Mouse (Mus musculus): ENCODE measurements at regions not wholly inside any gene's neighbourhood (a gene's known extent, or its start where the extent isn't known, plus 50 kb on each side); places are given as distances from the start of the nearest gene placed in this dataset.
"Not testable (repeated sequence)": the region's sequence is repeated elsewhere in the genome, so short reads cannot be mapped to it uniquely, and the experiment has no call there.

- DNase-seq, result no peak
Observed at GRCm38 (mm10) chr13:70012123-70012522, 209.9 kb downstream of the Med10 start.

- DNase-seq, result no peak
Observed at GRCm38 (mm10) chr13:70015183-70015582, 213.0 kb downstream of the Med10 start.

- no peak for DNase-seq
Observed at GRCm38 (mm10) chr13:70017535-70017934, 215.3 kb downstream of the Med10 start.

- no peak for DNase-seq
Observed at GRCm38 (mm10) chr13:70019999-70020838, 218.0 kb downstream of the Med10 start.

GRCm38 (mm10) chr13:70033249-70033648 is 231.1 kb downstream of the Med10 start:
- no peak for DNase-seq

GRCm38 (mm10) chr13:70033763-70034162 is 231.6 kb downstream of the Med10 start:
- no peak for DNase-seq

- DNase-seq, result no peak
Observed at GRCm38 (mm10) chr13:70037985-70038667, 235.9 kb downstream of the Med10 start.

- DNase-seq, result no peak
Observed at GRCm38 (mm10) chr13:70057920-70058319, 255.7 kb downstream of the Med10 start.

- DNase-seq, result no peak
Observed at GRCm38 (mm10) chr13:70061363-70061945, 259.3 kb downstream of the Med10 start.

- DNase-seq, result no peak
Observed at GRCm38 (mm10) chr13:70073655-70074054, 271.5 kb downstream of the Med10 start.

- DNase-seq, result no peak
Observed at GRCm38 (mm10) chr13:70075353-70075752, 273.2 kb downstream of the Med10 start.

GRCm38 (mm10) chr13:70081108-70081507 is 278.9 kb downstream of the Med10 start:
- DNase-seq, result no peak

GRCm38 (mm10) chr13:70092886-70093285 is 290.7 kb downstream of the Med10 start:
- no peak for DNase-seq

GRCm38 (mm10) chr13:70093970-70094369 is 291.8 kb downstream of the Med10 start:
- no peak for DNase-seq

GRCm38 (mm10) chr13:70096430-70097301 is 294.5 kb downstream of the Med10 start:
- DNase-seq, result no peak

GRCm38 (mm10) chr13:70100091-70100490 is 297.9 kb downstream of the Med10 start:
- DNase-seq, result not testable (repeated sequence)

- DNase-seq, result no peak
Observed at GRCm38 (mm10) chr13:70103021-70103420, 300.8 kb downstream of the Med10 start.

- not testable (repeated sequence) for DNase-seq
Observed at GRCm38 (mm10) chr13:70103491-70103890, 301.3 kb downstream of the Med10 start.

- no peak for DNase-seq
Observed at GRCm38 (mm10) chr13:70103903-70104302, 301.7 kb downstream of the Med10 start.

- no peak for DNase-seq
Observed at GRCm38 (mm10) chr13:70115576-70115975, 313.4 kb downstream of the Med10 start.

- no peak for DNase-seq
Observed at GRCm38 (mm10) chr13:70124860-70125545, 322.8 kb downstream of the Med10 start.

- no peak for DNase-seq
Observed at GRCm38 (mm10) chr13:70127310-70127709, 325.1 kb downstream of the Med10 start.

Data from cerebellum, adult 18-20 months (tissue).